Mouse (Mus musculus) ovary, postnatal 36 days (tissue): ENCODE measurements around the gene 4930524J08Rik.
A peak's percentile ranks its signal among the peaks of the same experiment; 100 is the strongest.

Source experiments
- DNase-seq: peaks from one replicate; pipeline ENCODE4 v3.0.0; 2022; ENCODE audit warnings: low spot score, mixed read lengths

The 4930524J08Rik gene

GRCm38 (mm10) chr5:99978699-99979442 lies at the start of gene 4930524J08Rik, which contains the start of gene Hnrnpd:
Gene 4930524J08Rik, plus strand, starts transcription at chr5:99979061.
Gene Hnrnpd, minus strand, starts transcription at chr5:99978938.
- peak; percentile 95 for DNase-seq

DNA sequence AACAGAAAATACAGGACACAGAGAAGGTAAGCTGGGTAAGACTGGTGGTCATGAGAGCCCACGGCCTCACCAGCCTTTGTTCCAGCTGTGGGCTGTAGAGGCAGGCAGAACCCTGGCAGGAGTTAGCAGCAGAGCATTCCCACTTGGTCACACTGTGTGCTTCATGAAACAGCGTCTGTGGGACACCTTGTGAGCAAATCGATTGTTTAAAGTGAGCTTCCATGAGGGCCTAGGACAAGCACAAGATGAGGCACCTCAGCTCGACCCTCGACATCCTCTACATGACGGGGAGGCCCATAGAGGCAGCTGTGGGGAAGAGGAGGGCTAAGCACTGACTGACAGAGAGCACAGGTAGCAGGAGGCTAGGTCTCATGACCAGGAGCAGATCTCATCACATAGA lies 47.0 kb upstream of the 4930524J08Rik start:
- DNase-seq: no peak

- no peak for DNase-seq
Measured at GRCm38 (mm10) chr5:99939440-99939839, 39.4 kb upstream of the 4930524J08Rik start.

DNA sequence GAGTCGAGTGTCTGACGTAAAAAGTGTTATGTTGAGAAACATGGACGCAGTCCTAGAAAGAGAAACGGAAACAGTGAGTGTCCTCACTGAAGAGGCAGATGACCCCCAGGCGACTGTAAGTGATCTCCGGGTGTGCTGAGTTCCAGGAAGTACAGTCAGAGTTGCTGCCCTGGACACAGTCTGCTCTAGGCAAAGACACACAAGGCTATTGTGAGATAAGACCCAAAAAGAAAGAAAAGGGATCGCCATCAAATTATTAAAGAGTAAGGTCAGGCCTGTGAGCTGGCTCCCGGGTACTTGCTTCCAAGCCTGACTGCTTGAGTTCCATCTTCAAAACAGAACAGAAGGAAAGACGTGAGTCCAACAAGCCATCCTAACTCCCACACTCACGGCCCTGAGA lies 37.6 kb upstream of the 4930524J08Rik start:
- DNase-seq: no peak

DNA sequence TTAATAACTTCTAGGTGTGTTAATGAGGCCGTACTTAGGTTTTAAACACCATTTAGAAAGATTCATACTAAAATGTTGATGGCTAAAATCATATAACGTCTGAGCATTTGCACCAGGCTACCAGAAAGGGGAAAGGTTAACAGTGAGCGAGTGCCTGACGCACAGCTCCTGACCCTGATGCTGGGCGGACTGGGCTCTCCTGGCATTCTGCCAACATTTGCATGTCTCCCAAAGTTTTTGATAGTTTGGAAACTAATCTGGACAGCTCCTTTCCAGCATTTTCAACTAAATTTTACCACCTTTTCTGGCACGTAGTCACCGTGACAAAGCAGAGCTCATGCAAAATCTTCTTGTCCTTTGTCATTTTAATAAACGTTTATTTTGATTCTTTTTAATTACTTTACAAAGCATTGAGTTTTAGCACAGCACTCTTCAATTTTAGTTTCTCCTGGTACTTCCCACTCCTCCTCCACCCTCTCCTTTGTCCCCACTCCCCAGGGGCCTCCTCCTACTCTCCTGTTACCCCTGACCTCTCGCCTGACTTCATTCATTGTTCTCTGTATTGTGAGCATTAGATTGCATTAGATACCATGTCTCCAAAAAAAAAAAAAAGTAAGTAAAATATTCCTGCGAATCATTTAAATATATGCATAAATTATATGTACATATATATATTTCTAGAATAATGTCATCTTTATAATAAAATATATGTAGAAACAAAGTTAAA lies 36.9 kb upstream of the 4930524J08Rik start:
- DNase-seq: no peak

DNA sequence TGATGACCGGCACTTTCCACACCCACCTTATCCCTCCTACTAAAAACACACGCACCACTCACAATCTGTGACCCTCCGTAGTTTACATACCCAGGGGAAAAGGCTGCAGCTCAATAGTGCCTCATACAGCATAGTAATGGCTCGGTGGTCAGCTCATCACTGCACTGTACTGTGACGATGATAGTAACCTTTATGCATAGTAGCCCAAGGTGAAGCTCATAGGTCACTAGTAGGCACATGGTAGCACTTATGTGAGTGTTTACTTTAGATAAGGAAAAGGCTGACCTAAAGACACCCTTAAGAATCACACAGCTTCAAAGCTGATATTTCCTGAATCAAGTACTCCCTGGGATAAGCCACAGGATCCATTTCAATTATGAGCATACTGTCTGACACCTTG lies 26.3 kb upstream of the 4930524J08Rik start:
- DNase-seq: no peak

GRCm38 (mm10) chr5:99953883-99954282 lies 25.0 kb upstream of the 4930524J08Rik start:
- no peak for DNase-seq

GRCm38 (mm10) chr5:99958666-99959065 lies 20.2 kb upstream of the 4930524J08Rik start:
- no peak for DNase-seq

DNA sequence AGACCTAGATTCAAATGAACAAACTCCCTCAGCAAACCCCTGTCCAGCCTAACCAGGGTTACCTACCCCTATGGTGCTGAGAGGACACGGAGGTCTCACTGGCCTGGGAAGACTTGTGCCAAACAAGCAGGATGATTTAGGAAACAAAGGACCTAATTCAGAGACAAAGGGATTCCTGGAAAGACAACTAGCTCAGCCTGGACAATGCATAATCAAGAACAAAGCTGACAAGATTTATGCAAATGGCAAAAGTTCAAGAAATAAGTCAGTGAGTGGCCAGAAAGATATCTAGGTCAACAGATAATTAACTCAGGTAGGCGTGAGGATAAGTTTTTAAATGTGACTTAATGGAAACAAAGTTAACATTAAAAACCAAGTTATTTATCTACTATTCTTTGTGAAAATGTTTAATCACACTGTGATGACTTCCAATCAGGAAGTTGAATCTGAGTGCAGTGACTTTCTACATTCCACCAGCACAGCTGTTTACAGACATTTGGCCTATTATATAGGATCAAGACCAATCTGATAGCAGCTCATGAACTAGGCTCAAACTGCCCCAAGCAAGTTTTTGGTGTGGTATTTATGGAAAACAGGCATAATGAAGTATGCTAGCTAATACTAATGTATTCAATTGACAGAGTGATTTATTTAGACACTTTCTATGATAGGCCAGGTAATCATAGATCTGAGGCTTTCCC lies 19.5 kb upstream of the 4930524J08Rik start:
- no peak for DNase-seq

DNA sequence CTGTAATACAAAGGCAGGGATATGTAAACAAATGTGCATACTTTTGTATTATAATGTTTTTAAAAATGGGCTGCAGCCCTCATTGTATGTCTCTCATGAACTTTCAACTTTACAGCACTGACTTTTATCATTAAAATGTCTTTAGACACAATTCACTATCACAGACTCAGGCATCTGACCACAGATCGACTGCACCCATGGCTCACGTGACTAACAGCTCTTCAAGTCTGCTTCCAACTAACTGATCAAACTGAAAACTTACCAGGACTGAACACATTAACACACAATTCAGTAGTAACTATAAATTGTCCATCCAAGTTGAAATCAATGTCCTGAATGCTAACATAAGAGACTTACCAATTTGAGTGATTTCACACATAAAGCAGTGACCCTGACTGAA lies 18.9 kb upstream of the 4930524J08Rik start:
- no peak for DNase-seq

GRCm38 (mm10) chr5:99973941-99974340 lies 4.9 kb upstream of the 4930524J08Rik start:
- DNase-seq: no peak

GRCm38 (mm10) chr5:99975061-99975460 lies 3.8 kb upstream of the 4930524J08Rik start:
- no peak for DNase-seq

GRCm38 (mm10) chr5:99975776-99976175 lies 3.1 kb upstream of the 4930524J08Rik start:
- DNase-seq: no peak

- DNase-seq: no peak
Measured at GRCm38 (mm10) chr5:99976334-99976955, 2.4 kb upstream of the 4930524J08Rik start.

DNA sequence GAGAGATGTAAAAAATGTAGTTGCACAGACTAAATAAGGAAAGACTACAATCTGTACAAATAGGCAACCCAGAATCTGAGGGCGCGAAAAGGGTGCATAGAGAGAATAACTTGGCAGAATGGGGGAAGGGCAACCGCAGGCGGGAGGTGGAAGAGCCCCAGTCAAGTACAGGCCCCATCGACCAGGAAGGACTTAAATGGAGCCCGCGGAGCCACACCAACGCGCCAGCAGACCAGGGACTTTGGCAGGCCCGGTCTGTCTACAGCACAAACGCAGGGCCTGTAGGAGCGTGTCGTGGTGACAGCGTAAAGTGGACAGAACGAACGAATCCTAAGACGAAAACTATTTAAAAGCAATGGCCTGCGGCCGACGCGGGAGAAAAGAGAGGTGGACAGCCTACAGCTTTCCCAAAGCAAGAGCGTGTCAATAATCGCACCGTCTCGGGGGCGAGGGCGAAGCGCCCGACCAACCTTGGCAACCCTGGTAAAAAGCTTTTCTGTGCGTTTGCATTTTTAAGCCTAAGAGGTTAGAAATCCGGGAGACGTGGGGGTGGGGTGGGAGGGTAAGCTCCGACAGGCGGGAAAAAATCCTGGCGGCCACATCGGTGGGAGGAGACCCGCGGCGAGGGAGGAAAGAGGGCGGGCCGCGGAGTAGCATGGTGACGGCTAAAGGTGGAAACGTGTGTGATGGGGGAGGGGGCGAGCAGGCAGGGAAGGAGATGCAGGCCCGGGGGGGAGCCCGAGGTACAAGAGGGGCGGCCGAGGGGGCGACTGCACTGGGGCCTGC lies 1.2 kb upstream of the 4930524J08Rik start:
- DNase-seq: peak; percentile 81

GRCm38 (mm10) chr5:99983452-99984061 lies 4.7 kb downstream of the 4930524J08Rik start:
- no peak for DNase-seq

- no peak for DNase-seq
Measured at GRCm38 (mm10) chr5:99994166-99994565, 15.3 kb downstream of the 4930524J08Rik start.

DNA sequence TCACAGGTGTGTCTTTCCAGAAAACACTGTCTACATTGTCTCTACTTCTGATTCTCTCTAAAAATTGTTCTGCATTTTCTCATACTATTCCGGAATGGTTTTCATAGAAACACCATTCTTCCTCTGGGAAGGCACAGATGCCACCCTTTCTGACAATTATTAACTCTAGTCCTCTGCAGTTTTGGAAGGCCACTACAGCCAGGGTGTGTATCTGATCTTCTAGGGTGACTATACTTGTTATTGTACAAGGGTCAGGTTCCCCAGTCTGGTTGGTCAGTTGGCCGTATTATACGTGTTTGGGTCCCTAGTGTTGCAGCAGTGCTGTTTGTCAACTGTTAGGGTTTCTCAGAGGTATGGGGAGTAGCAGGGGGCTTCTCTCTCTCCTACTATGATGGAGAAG lies 15.8 kb downstream of the 4930524J08Rik start:
- DNase-seq: no peak

GRCm38 (mm10) chr5:100000048-100000447 lies 21.2 kb downstream of the 4930524J08Rik start:
- no peak for DNase-seq

- DNase-seq: no peak
Measured at GRCm38 (mm10) chr5:100000500-100000899, 21.6 kb downstream of the 4930524J08Rik start.

- DNase-seq: no peak
Measured at GRCm38 (mm10) chr5:100003895-100004294, 25.0 kb downstream of the 4930524J08Rik start.
